Mouse (Mus musculus): ENCODE measurements at regions not wholly inside any gene's neighbourhood (a gene's known extent, or its start where the extent isn't known, plus 50 kb on each side); places are given as distances from the start of the nearest gene placed in this dataset.

GRCm38 (mm10) chr2:50627501-50627900, 330.9 kb upstream of the Mmadhc start:
- Histone ChIP-seq H3K4me3 (replicated peaks) (no peak overlapping the region), H3K27ac (no peak overlapping the region), H3K9me3 (no peaks in the 10 kb centered on the region), H3K9ac (replicated peaks) (no peak overlapping the region), H3K4me1 (replicated peaks) (no peaks in the 10 kb centered on the region), H3K4me2 (replicated peaks) (no peak overlapping the region), H3K36me3 (no peaks in the 10 kb centered on the region), H3K27me3 (no peaks in the 10 kb centered on the region)
- no peak for ATAC-seq
- WGBS, result 88% methylated on average over 2 of the region's 2 CpGs

- H3K27me3 ChIP-seq, result no peaks in the 10 kb centered on the region
- H3K27ac ChIP-seq, result no peak overlapping the region
- H3K4me1 ChIP-seq (replicated peaks), result no peaks in the 10 kb centered on the region
- no peak overlapping the region for H3K4me2 ChIP-seq (replicated peaks)
- H3K9ac ChIP-seq (replicated peaks), result no peak overlapping the region
- WGBS, result 92% methylated on average over 5 of the region's 5 CpGs
- no peaks in the 10 kb centered on the region for H3K9me3 ChIP-seq
- no peak for ATAC-seq
- H3K36me3 ChIP-seq, result no peaks in the 10 kb centered on the region
- no peak overlapping the region for H3K4me3 ChIP-seq (replicated peaks)
Measured at GRCm38 (mm10) chr2:50625233-50625749, 328.7 kb upstream of the Mmadhc start.

GRCm38 (mm10) chr2:50609086-50609485, 312.5 kb upstream of the Mmadhc start:
- Histone ChIP-seq H3K9ac (replicated peaks) (no peak overlapping the region), H3K4me1 (replicated peaks) (no peaks in the 10 kb centered on the region), H3K36me3 (no peaks in the 10 kb centered on the region), H3K9me3 (no peaks in the 10 kb centered on the region), H3K27ac (no peak overlapping the region), H3K27me3 (no peaks in the 10 kb centered on the region), H3K4me3 (replicated peaks) (no peak overlapping the region), H3K4me2 (replicated peaks) (no peak overlapping the region)
- no peak for ATAC-seq
- WGBS, result 63% methylated on average over 1 of the region's 1 CpGs

- Histone ChIP-seq H3K9me3 (no peaks in the 10 kb centered on the region), H3K27ac (no peak overlapping the region), H3K9ac (replicated peaks) (no peak overlapping the region), H3K4me2 (replicated peaks) (no peak overlapping the region), H3K4me1 (replicated peaks) (peaks cover 19% of the 10 kb centered on the region), H3K36me3 (no peaks in the 10 kb centered on the region), H3K27me3 (no peaks in the 10 kb centered on the region), H3K4me3 (replicated peaks) (no peak overlapping the region)
- WGBS, result 50% methylated on average over 6 of the region's 6 CpGs
- ATAC-seq, result 0 out of 2 replicates have a peak, but pooled peaks have one; percentile 48
Measured at GRCm38 (mm10) chr2:50589195-50589594, 292.6 kb upstream of the Mmadhc start.

GRCm38 (mm10) chr2:50588652-50589051, 292.1 kb upstream of the Mmadhc start:
- peaks cover 19% of the 10 kb centered on the region for H3K4me1 ChIP-seq (replicated peaks)
- no peaks in the 10 kb centered on the region for H3K36me3 ChIP-seq
- no peak overlapping the region for H3K4me3 ChIP-seq (replicated peaks)
- WGBS, result 72% methylated on average over 6 of the region's 6 CpGs
- H3K27me3 ChIP-seq, result no peaks in the 10 kb centered on the region
- no peaks in the 10 kb centered on the region for H3K9me3 ChIP-seq
- H3K9ac ChIP-seq (replicated peaks), result no peak overlapping the region
- no peak for ATAC-seq
- H3K27ac ChIP-seq, result no peak overlapping the region
- no peak overlapping the region for H3K4me2 ChIP-seq (replicated peaks)

GRCm38 (mm10) chr2:50586321-50587050, 289.9 kb upstream of the Mmadhc start:
- Histone ChIP-seq H3K4me3 (replicated peaks) (no peak overlapping the region), H3K4me1 (replicated peaks) (peaks cover 19% of the 10 kb centered on the region), H3K27ac (no peak overlapping the region), H3K36me3 (no peaks in the 10 kb centered on the region), H3K9me3 (no peaks in the 10 kb centered on the region), H3K9ac (replicated peaks) (no peak overlapping the region), H3K4me2 (replicated peaks) (no peak overlapping the region), H3K27me3 (no peaks in the 10 kb centered on the region)
- 0 out of 2 replicates have a peak, but pooled peaks have one; percentile 48 for ATAC-seq
- WGBS, result 56% methylated on average over 6 of the region's 6 CpGs

GRCm38 (mm10) chr2:50579620-50580019, 283.0 kb upstream of the Mmadhc start:
- Histone ChIP-seq H3K4me1 (replicated peaks) (no peaks in the 10 kb centered on the region), H3K4me3 (replicated peaks) (no peak overlapping the region), H3K36me3 (no peaks in the 10 kb centered on the region), H3K9ac (replicated peaks) (no peak overlapping the region), H3K4me2 (replicated peaks) (no peak overlapping the region), H3K9me3 (no peaks in the 10 kb centered on the region), H3K27me3 (no peaks in the 10 kb centered on the region), H3K27ac (no peak overlapping the region)
- WGBS, result 80% methylated on average over 2 of the region's 2 CpGs
- no peak for ATAC-seq

- H3K9me3 ChIP-seq, result no peaks in the 10 kb centered on the region
- no peaks in the 10 kb centered on the region for H3K36me3 ChIP-seq
- no peak overlapping the region for H3K27ac ChIP-seq
- no peaks in the 10 kb centered on the region for H3K4me1 ChIP-seq (replicated peaks)
- no peak overlapping the region for H3K9ac ChIP-seq (replicated peaks)
- 73% methylated on average over 6 of the region's 6 CpGs for WGBS
- no peaks in the 10 kb centered on the region for H3K27me3 ChIP-seq
- H3K4me2 ChIP-seq (replicated peaks), result no peak overlapping the region
- ATAC-seq, result no peak
- no peak overlapping the region for H3K4me3 ChIP-seq (replicated peaks)
Measured at GRCm38 (mm10) chr2:50578278-50579043, 281.9 kb upstream of the Mmadhc start.

GRCm38 (mm10) chr2:50577736-50578135, 281.1 kb upstream of the Mmadhc start:
- H3K27ac ChIP-seq, result no peak overlapping the region
- no peaks in the 10 kb centered on the region for H3K27me3 ChIP-seq
- no peaks in the 10 kb centered on the region for H3K4me1 ChIP-seq (replicated peaks)
- 91% methylated on average over 9 of the region's 9 CpGs for WGBS
- H3K9me3 ChIP-seq, result no peaks in the 10 kb centered on the region
- H3K4me2 ChIP-seq (replicated peaks), result no peak overlapping the region
- no peak overlapping the region for H3K4me3 ChIP-seq (replicated peaks)
- no peaks in the 10 kb centered on the region for H3K36me3 ChIP-seq
- H3K9ac ChIP-seq (replicated peaks), result no peak overlapping the region
- ATAC-seq, result no peak

GRCm38 (mm10) chr2:50573455-50573854, 276.9 kb upstream of the Mmadhc start:
- WGBS, result 68% methylated on average over 3 of the region's 3 CpGs
- ATAC-seq, result no peak
- no peaks in the 10 kb centered on the region for H3K36me3 ChIP-seq

GRCm38 (mm10) chr2:50571021-50571420, 274.4 kb upstream of the Mmadhc start:
- Histone ChIP-seq H3K4me1 (replicated peaks) (peaks cover 12% of the 10 kb centered on the region), H3K4me3 (replicated peaks) (no peak overlapping the region), H3K27ac (no peak overlapping the region), H3K27me3 (no peaks in the 10 kb centered on the region), H3K9me3 (no peaks in the 10 kb centered on the region), H3K36me3 (no peaks in the 10 kb centered on the region), H3K9ac (replicated peaks) (no peak overlapping the region), H3K4me2 (replicated peaks) (no peak overlapping the region)
- WGBS, result 57% methylated on average over 4 of the region's 4 CpGs
- ATAC-seq, result no peak

More at GRCm38 (mm10) chr2:50573455-50573854, 276.9 kb upstream of the Mmadhc start:
- H3K27ac ChIP-seq, result no peak overlapping the region
- H3K27me3 ChIP-seq, result no peaks in the 10 kb centered on the region
- H3K4me3 ChIP-seq (replicated peaks), result no peak overlapping the region
- H3K9me3 ChIP-seq, result no peaks in the 10 kb centered on the region
- H3K9ac ChIP-seq (replicated peaks), result no peak overlapping the region
- H3K4me2 ChIP-seq (replicated peaks), result no peak overlapping the region
- H3K4me1 ChIP-seq (replicated peaks), result peaks cover 12% of the 10 kb centered on the region

All from midbrain, embryonic 13.5 days (tissue).